27 mouse cellular contexts compared by ENCODE assay signal in genomic region chr3:153251653-153252052, GRCm38 (mm10).
"Had no signal": no experiment of that assay in that cellular context is flagged by ENCODE, and none has a peak within 500 bp of the region (broad histone marks: within the 10 kb centered on the region; RNA-seq: fewer than 3 reads in every experiment).

No protein-coding gene starts in this region.

- H3K27me3 ChIP-seq: embryonic facial prominence, embryonic 12.5 days; embryonic facial prominence, embryonic 13.5 days; embryonic facial prominence, embryonic 15.5 days; forebrain, embryonic 12.5 days; forebrain, embryonic 13.5 days; forebrain, embryonic 15.5 days had no signal

- H3K4me2 ChIP-seq: embryonic facial prominence, embryonic 12.5 days; embryonic facial prominence, embryonic 13.5 days; embryonic facial prominence, embryonic 15.5 days; forebrain, embryonic 12.5 days; forebrain, embryonic 13.5 days; forebrain, embryonic 15.5 days had no signal

- H3K4me3 ChIP-seq: embryonic facial prominence, embryonic 10.5 days; embryonic facial prominence, embryonic 12.5 days; embryonic facial prominence, embryonic 13.5 days; embryonic facial prominence, embryonic 15.5 days; erythroblast, embryonic 14.5 days; forebrain, embryonic 10.5 days; forebrain, embryonic 12.5 days; forebrain, embryonic 13.5 days; forebrain, embryonic 15.5 days; gastrocnemius, adult 2 months had no signal

- H3K9ac ChIP-seq: embryonic facial prominence, embryonic 12.5 days; embryonic facial prominence, embryonic 13.5 days; embryonic facial prominence, embryonic 15.5 days; forebrain, embryonic 12.5 days; forebrain, embryonic 13.5 days; forebrain, embryonic 15.5 days; forebrain, postnatal 0 days had no signal

- H3K4me1 ChIP-seq: forebrain, embryonic 10.5 days; forebrain, embryonic 12.5 days; forebrain, embryonic 15.5 days had no signal

- ATAC-seq: forebrain, embryonic 15.5 days; forebrain, embryonic 16.5 days; forebrain, postnatal 0 days had no signal

- DNase-seq: cerebellum, adult 18-20 months; cerebellum, adult 2 months; cerebellum, adult 8-10 months; cerebellum, adult 9-10 months; cerebellum, adult 9-11 months; cerebellum, postnatal 10 days; cerebellum, postnatal 14 days; cerebellum, postnatal 25 days; cerebellum, postnatal 36 days; embryo, embryonic 11 days; forebrain, postnatal 0 days; gastrocnemius, adult 2 months; gastrocnemius, postnatal 10 days; gastrocnemius, postnatal 14 days; gastrocnemius, postnatal 25 days; gastrocnemius, postnatal 36 days; heart, adult 18-20 months had no signal

- H3K9me3 ChIP-seq: embryonic facial prominence, embryonic 10.5 days; embryonic facial prominence, embryonic 12.5 days; embryonic facial prominence, embryonic 13.5 days; embryonic facial prominence, embryonic 15.5 days; forebrain, embryonic 10.5 days; forebrain, embryonic 12.5 days; forebrain, embryonic 13.5 days; forebrain, embryonic 15.5 days had no signal

- H3K27ac ChIP-seq: embryonic facial prominence, embryonic 10.5 days; embryonic facial prominence, embryonic 12.5 days; embryonic facial prominence, embryonic 13.5 days; embryonic facial prominence, embryonic 15.5 days; forebrain, embryonic 10.5 days; forebrain, embryonic 12.5 days; forebrain, embryonic 13.5 days; forebrain, embryonic 15.5 days; gastrocnemius, adult 2 months had no signal

- H3K36me3 ChIP-seq: embryonic facial prominence, embryonic 10.5 days; embryonic facial prominence, embryonic 12.5 days; embryonic facial prominence, embryonic 13.5 days; embryonic facial prominence, embryonic 15.5 days; forebrain, embryonic 10.5 days; forebrain, embryonic 12.5 days; forebrain, embryonic 15.5 days had no signal
